Mouse (Mus musculus) hindbrain, postnatal 0 days (tissue): ENCODE measurements around the gene Ticam1. TPM values are rescaled to one million over a fixed set of nuclear protein-coding genes. Genes with fewer than 3 reads are reported as not detected.

Experiments used
- ATAC-seq: fragments of 200-750 bp; cut with Nextera tagmentation; 2 replicates; pipeline ENCODE4 v1.8.0; 2017; ENCODE audit warnings: mild to moderate bottlenecking, moderate TSS enrichment, moderate library complexity
- DNase-seq: peaks from one replicate; pipeline ENCODE4 v3.0.0-alpha.2; 2015; ENCODE audit warnings: low spot score
- H3K27ac ChIP-seq: fragments of 300-500 bp; sonication (generic); 2 replicates; pipeline ENCODE4 v1.5.1; 2014; ENCODE audit warnings: mild to moderate bottlenecking
- H3K27me3 ChIP-seq: fragments of 300-500 bp; sonication (generic); 2 replicates; pipeline ENCODE4 v1.6.1; 2014; ENCODE audit warnings: low read length, mixed read lengths; ENCODE audit not compliant: insufficient read depth
- H3K36me3 ChIP-seq: fragments of 300-500 bp; sonication (generic); 2 replicates; pipeline ENCODE4 v1.6.1; 2014; ENCODE audit warnings: low read length, mixed read lengths; ENCODE audit not compliant: insufficient read depth
- H3K4me1 ChIP-seq: fragments of 300-500 bp; sonication (generic); 2 replicates; pipeline ENCODE4 v1.6.1; 2014; ENCODE audit warnings: antibody characterized with exemption, low read length, mixed read lengths; ENCODE audit not compliant: insufficient read depth
- H3K4me2 ChIP-seq: fragments of 300-500 bp; sonication (generic); 2 replicates; pipeline ENCODE4 v1.6.1; 2014; ENCODE audit warnings: low read depth, mild to moderate bottlenecking, low read length, moderate library complexity, mixed read lengths
- H3K4me3 ChIP-seq: fragments of 300-500 bp; sonication (generic); 2 replicates; pipeline ENCODE4 v1.5.1; 2014; ENCODE audit warnings: low read length
- H3K9ac ChIP-seq: fragments of 300-500 bp; sonication (generic); replicated peaks from 2 replicates; pipeline ENCODE4 v1.6.1; 2014; ENCODE audit warnings: mild to moderate bottlenecking, low read length, moderate library complexity, mixed read lengths
- H3K9me3 ChIP-seq: fragments of 300-500 bp; sonication (generic); 2 replicates; pipeline ENCODE4 v1.6.1; 2016; ENCODE audit warnings: low read length, mixed read lengths
- CTCF ChIP-seq: IDR thresholded peaks from 2 replicates; pipeline ENCODE4 v1.5.1; 2016; ENCODE audit warnings: antibody characterized with exemption, control low read depth, low read depth
- WGBS: fragments of 180-500 bp; shearing (Covaris S2); extraction: QIAGEN DNeasy Blood & Tissue Kit; methylation state at CpG from one replicate; pipeline ENCODE4 v1.1.7; 2014; 5-methylcytosine and 5-hydroxymethylcytosine counted together
- polyA plus RNA-seq: library from polyadenylated mRNA; unstranded; fragments of >200 nt; fragmentation: Nextera tagmentation; extraction: Ambion mirVana; gene quantifications from 2 replicates; pipeline ENCODE4 v1.2.1, GENCODE M21; 2015
- total RNA-seq: library from RNA; depleted of rRNA; stranded (reverse); fragments of >200 nt; gene quantifications from 2 replicates; pipeline ENCODE4 v1.2.3, GENCODE M21; 2014

Gene Ticam1
- total and polyA plus RNA-seq, 2 experiments from 2014 or later, result 1.2 to 3.4 TPM

- Histone ChIP-seq H3K4me1 (no peaks in the 10 kb centered on the region; the same call in 1 of the 2 replicates), H3K9ac (peak overlapping the region; percentile 41; the same call in 1 of the 2 replicates), H3K27me3 (no peaks in the 10 kb centered on the region), H3K9me3 (no peaks in the 10 kb centered on the region), H3K4me2 (peak overlapping the region; percentile 96), H3K4me3 (peak overlapping the region; percentile 74), H3K27ac (no peak overlapping the region), H3K36me3 (no peaks in the 10 kb centered on the region)
- ATAC-seq (no peak), DNase-seq (no peak)
- WGBS, result 30% methylated on average over 9 of the region's 9 CpGs
- no peak for TF ChIP-seq CTCF
Measured at GRCm38 (mm10) chr17:56305156-56305555, 28.6 kb upstream of the Ticam1 start.

GRCm38 (mm10) chr17:56304718-56305117, 28.1 kb upstream of the Ticam1 start:
- Histone ChIP-seq H3K4me1 (no peaks in the 10 kb centered on the region; the same call in 1 of the 2 replicates), H3K4me2 (peak overlapping the region; percentile 96), H3K27ac (no peak overlapping the region), H3K36me3 (no peaks in the 10 kb centered on the region), H3K4me3 (peak overlapping the region; percentile 74), H3K27me3 (no peaks in the 10 kb centered on the region), H3K9ac (peak overlapping the region; percentile 41; the same call in 1 of the 2 replicates), H3K9me3 (no peaks in the 10 kb centered on the region)
- WGBS, result 9% methylated on average over 11 of the region's 11 CpGs
- TF ChIP-seq CTCF, result no peak
- DNase-seq, result no peak
- ATAC-seq, result no peak

DNA sequence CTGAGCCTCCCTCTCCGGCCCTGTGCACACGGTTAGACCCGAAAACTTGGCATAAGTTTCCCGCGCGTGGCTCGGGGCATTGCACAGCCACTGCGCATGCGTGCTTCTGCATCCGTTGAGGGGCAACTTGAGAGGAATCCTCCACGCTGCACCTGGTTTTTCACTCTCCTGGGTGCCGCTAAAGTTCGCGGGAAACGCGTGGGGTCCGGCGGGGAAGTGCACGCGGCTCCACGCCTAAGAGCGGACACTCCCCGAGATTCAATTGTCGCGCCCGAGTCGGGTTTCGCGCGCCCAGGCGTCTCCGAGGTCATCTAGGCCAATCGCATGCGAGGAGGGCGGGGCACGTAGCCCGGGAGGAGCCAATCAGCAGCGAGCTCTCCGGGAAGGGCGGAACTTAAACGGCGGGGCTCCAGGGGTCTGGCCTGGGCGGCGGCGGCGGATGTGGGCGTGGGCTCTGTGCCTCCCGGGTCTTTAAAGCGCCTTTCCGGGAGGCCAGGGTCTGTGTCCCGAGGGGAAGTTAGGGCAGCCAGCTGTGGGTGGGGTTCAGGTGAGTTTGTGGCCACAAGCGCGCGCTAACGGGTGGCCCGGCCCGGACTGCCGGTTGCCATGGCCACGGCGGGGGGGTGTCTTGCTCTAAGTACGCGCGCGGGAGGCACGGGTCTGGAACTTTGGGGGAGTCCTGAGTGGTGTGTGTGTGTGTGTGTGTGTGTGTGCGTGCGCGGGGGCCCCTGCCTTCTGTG, 27.4 kb upstream of the Ticam1 start:
- H3K4me2 ChIP-seq, result peak overlapping the region; percentile 96
- no peaks in the 10 kb centered on the region for H3K36me3 ChIP-seq
- WGBS, result under 1% methylated on average over 64 of the region's 68 CpGs
- DNase-seq, result peak; percentile 97
- H3K27me3 ChIP-seq, result no peaks in the 10 kb centered on the region
- H3K9ac ChIP-seq, result peak overlapping the region; percentile 46
- H3K27ac ChIP-seq, result peak overlapping the region; percentile 76; the same call in 1 of the 2 replicates
- TF ChIP-seq CTCF, result no peak
- no peaks in the 10 kb centered on the region; the same call in 1 of the 2 replicates for H3K4me1 ChIP-seq
- H3K4me3 ChIP-seq, result peak overlapping the region; percentile 74
- ATAC-seq, result peak; percentile 96
- H3K9me3 ChIP-seq, result no peaks in the 10 kb centered on the region

DNA sequence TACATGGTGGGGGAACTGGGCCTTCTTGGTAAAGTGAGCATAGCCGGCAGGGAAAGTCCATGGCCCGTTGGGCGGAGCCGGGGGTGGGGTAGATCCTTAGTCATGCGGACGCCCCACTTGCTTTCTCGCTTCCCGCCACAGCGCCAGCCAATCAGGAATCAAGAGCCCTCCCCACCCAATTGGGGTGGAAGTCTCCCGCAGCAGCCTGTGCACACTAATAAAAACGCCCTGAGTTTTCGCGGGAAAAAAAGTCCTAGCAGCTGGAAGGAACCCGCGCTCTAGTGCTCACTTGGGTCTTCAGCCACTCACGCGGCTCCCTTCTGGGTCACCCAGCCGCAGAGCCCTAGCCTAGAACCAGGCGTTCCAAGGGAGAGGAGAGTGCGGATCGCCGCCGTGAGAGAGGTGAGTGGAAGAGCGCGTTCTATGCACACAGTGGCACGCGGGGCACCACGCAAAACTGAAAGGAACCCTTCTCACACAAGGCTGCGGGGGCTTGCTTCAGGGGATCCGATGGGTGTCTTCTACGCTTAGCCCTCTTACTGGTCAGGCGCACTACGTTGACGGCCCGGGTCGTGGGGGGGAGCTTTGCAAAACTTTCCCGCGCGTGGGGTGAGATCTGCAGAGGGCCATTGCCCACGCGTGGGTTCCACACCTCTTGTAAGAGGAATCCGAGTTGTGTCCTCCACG, 26.7 kb upstream of the Ticam1 start, which contains the start of gene Uhrf1:
TSS of gene Uhrf1 (plus strand) at position 162 of the 687 bp plus-strand sequence.
- peak; percentile 74 for DNase-seq
- WGBS, result under 1% methylated on average over 43 of the region's 43 CpGs
- Histone ChIP-seq H3K27me3 (no peaks in the 10 kb centered on the region), H3K4me1 (no peaks in the 10 kb centered on the region; the same call in 1 of the 2 replicates), H3K9me3 (no peaks in the 10 kb centered on the region), H3K4me2 (peak within 1 kb of the TSS; percentile 96), H3K36me3 (no peaks in the 10 kb centered on the region), H3K27ac (peak within 1 kb of the TSS; percentile 76), H3K9ac (peak within 1 kb of the TSS; percentile 46), H3K4me3 (peak within 1 kb of the TSS; percentile 74)
- peak; percentile 58 for ATAC-seq
- TF ChIP-seq CTCF, result no peak

DNA sequence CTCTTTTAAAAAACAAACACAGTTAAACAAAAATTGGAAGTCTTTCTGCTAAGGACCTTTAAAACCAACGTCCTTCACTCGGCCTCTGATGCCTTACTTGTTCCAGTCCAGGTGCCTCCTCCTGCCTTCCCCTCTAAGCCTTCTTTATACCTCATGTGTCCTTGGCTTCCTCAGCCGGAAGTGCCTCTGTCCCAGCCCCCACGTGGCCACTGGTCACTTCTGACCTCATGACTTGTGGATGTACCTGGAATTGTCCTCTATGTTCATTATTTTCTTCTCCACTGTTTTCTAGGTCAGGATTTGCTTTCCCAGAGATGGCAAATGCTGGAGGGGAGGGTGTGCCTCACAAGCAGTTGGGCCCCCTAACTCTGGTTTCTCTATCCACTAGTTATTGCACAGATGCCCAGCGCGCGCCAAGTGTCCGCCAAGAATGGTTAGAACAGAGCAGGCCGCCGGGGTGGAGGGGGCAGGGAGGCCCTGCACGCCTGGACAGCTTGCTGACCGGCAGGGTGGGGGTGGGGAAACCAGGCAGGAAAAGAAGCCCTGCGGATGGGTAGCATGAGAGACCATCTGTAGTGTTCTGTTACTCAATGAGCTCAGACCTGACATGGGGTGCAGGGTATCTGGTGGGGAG, 25.9 kb upstream of the Ticam1 start:
- Histone ChIP-seq H3K4me3 (no peak overlapping the region), H3K27ac (peak overlapping the region; percentile 3; the same call in 1 of the 2 replicates), H3K9me3 (no peaks in the 10 kb centered on the region), H3K36me3 (no peaks in the 10 kb centered on the region), H3K4me2 (no peak overlapping the region), H3K9ac (no peak overlapping the region), H3K4me1 (no peaks in the 10 kb centered on the region; the same call in 1 of the 2 replicates), H3K27me3 (no peaks in the 10 kb centered on the region)
- TF ChIP-seq CTCF, result no peak
- ATAC-seq (peak; percentile 22; the same call in 1 of the 2 replicates), DNase-seq (no peak)
- 20% methylated on average over 13 of the region's 13 CpGs for WGBS

DNA sequence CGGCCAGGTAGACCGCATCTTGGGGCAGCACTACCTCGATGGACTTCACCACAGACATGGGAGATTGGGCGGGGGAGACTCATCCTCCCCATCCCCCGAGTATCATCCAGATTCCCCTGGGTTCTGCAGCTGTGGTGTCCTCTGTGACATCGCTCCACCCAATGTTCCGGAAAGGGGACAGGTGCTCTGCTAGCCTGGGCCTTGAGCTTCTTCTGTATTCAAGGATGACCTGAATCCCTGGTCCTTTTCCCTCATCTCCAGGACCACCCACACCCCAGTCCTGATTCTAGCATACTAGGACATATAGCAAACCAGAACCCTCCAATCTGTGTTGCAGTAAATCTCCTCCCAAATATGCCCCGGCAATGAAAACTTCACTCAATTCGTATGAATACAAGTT, 23.6 kb upstream of the Ticam1 start, which contains the start of gene Arrdc5:
TSS of gene Arrdc5 (minus strand) at position 101 of the 400 bp plus-strand sequence.
- Histone ChIP-seq H3K27me3 (no peaks in the 10 kb centered on the region), H3K9me3 (no peaks in the 10 kb centered on the region), H3K4me2 (no peak within 1 kb of the TSS), H3K36me3 (no peaks in the 10 kb centered on the region), H3K27ac (no peak within 1 kb of the TSS), H3K9ac (no peak within 1 kb of the TSS), H3K4me3 (no peak within 1 kb of the TSS), H3K4me1 (no peaks in the 10 kb centered on the region; the same call in 1 of the 2 replicates)
- DNase-seq (no peak), ATAC-seq (no peak)
- 92% methylated on average over 9 of the region's 9 CpGs for WGBS
- no peak for TF ChIP-seq CTCF
